Mouse (Mus musculus) heart, adult 2 months (tissue): ENCODE results near the gene Plekhg4. TPM values are rescaled to one million over a fixed set of nuclear protein-coding genes. Genes with fewer than 3 reads are reported as not detected.

Source experiments
- DNase-seq, 2 experiments: peaks; one replicate each; pipeline ENCODE4 v3.0.0; 2021
- H3K27ac ChIP-seq: fragments of 200-600 bp; 2 replicates; pipeline ENCODE4 v1.8.1; 2022
- H3K27me3 ChIP-seq: fragments of 200-500 bp; 2 replicates; pipeline ENCODE4 v1.6.1; 2012; ENCODE audit warnings: mild to moderate bottlenecking, low read length, inconsistent platforms, mixed read lengths; ENCODE audit not compliant: control insufficient read depth, insufficient read depth
- H3K36me3 ChIP-seq: fragments of 200-500 bp; 2 replicates; pipeline ENCODE4 v1.6.1; 2012; ENCODE audit warnings: low read length, inconsistent platforms; ENCODE audit not compliant: control insufficient read depth, insufficient read depth
- H3K4me1 ChIP-seq: fragments of 200-500 bp; 2 replicates; pipeline ENCODE4 v1.6.1; 2011; ENCODE audit warnings: low read length; ENCODE audit not compliant: control insufficient read depth, insufficient read depth
- H3K4me3 ChIP-seq: fragments of 200-600 bp; 2 replicates; pipeline ENCODE4 v1.8.1; 2022
- H3K79me2 ChIP-seq: fragments of 200-500 bp; replicated peaks from 2 replicates; pipeline ENCODE4 v1.6.1; 2012; ENCODE audit warnings: mild to moderate bottlenecking, inconsistent platforms, low read length, moderate library complexity, mixed read lengths; ENCODE audit not compliant: control insufficient read depth, insufficient read depth
- H3K9ac ChIP-seq: fragments of 200-500 bp; 2 replicates; pipeline ENCODE4 v1.6.1; 2012; ENCODE audit warnings: low read depth, mild to moderate bottlenecking, control low read depth, inconsistent platforms, low read length, mixed read lengths
- CTCF ChIP-seq: fragments of 200-600 bp; IDR thresholded peaks from 2 replicates; pipeline ENCODE4 v1.8.1; 2022; ENCODE audit warnings: antibody characterized with exemption, mild to moderate bottlenecking, moderate library complexity
- EP300 ChIP-seq: fragments of 200-500 bp; IDR thresholded peaks from 2 replicates; pipeline ENCODE4 v1.6.1; 2011; ENCODE audit warnings: low read depth, low read length, control low read depth; ENCODE audit not compliant: insufficient read depth
- POLR2A ChIP-seq: fragments of 200-500 bp; IDR thresholded peaks from 2 replicates; pipeline ENCODE4 v1.6.1; 2011; ENCODE audit warnings: mild to moderate bottlenecking, low read depth, low read length, control low read depth; ENCODE audit not compliant: insufficient read depth
- WGBS: fragments of 180-500 bp; shearing (Covaris S2); methylation state at CpG from one replicate; pipeline ENCODE4 v1.1.7; 2018; 5-methylcytosine and 5-hydroxymethylcytosine counted together
- intact Hi-C: fragments of 180-260 bp; cut with DNase I; formaldehyde crosslinking; loops from one replicate; pipeline ENCODE4 v1.15.1; 2025
- polyA plus RNA-seq: library from polyadenylated mRNA; depleted of rRNA; stranded (reverse); fragments of >200 nt; gene quantifications from 2 replicates; pipeline ENCODE4 v1.2.3, GENCODE M21; 2012
- total RNA-seq, 2 experiments: library from RNA; stranded (reverse); gene quantifications; 2 replicates each; pipeline ENCODE4 v1.2.3; 2021

Gene Plekhg4
- total and polyA plus RNA-seq, 3 experiments = 0.10 to 0.20 TPM; not detected in 1

DNA sequence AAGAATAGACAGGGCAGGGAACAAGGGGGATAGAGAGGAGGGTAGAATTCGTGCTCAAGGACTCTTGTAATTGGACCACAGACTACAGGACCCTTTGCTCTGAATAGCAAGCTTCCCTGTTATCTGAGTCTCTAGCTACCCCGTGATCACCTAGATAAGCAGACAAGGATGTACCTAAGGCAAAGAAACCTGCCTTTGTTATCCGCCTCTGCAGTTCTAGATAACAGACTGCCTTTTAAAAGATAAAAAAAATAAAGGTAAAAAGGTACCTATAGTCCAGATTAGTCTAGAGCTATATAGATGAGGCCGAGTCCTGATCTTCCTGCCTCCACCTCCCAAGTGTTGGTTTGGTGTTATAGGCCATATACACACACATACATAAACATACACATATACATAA lies 30.3 kb upstream of the Plekhg4 start:
- intact Hi-C loops = no loop called here
- Histone ChIP-seq H3K27ac (no peak overlapping the region), H3K36me3 (peaks cover 7% of the 10 kb centered on the region), H3K4me3 (no peak overlapping the region), H3K27me3 (no peaks in the 10 kb centered on the region), H3K9ac (no peak overlapping the region), H3K4me1 (peaks cover 22% of the 10 kb centered on the region), H3K79me2 (no peaks in the 10 kb centered on the region)
- no peak for TF ChIP-seq CTCF
- TF ChIP-seq POLR2A = no peak
- no peak for TF ChIP-seq EP300
- 82% methylated on average over 4 of the region's 4 CpGs for WGBS
- DNase-seq = no peak

DNA sequence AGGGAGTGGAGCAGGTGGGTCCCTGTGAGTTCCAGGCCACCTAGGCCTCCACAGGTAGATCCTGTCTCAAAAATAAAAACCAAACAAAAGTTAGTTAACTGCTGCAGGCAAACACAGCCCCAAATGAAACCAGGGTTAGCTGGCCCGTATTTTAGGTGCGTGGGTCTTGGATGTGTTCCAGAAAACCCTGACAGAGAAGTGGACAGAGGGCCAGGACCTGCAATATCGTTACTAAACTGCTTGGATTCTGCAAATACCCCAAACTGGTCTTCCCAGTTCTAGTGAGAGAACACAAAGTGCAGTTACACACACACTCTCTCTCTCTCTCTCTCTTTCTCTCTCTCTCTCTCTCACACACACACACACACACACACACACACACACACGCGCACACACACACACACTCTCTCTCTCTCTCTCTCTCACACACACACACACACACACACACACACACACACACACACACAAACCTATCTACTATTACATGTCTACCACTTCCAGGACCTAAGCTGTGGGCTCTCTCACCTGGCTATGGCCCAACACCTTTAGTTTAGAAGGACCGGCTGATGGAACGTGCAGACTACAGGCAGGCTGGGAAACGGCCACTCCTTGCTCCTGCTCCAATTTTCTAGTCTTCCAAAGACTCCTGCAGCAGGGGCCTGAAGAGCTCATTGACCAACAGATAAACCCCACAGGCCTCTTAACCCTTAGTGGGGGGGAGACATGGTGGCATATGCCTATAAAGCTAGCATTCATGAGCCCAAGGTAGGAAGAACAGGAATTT lies 29.1 kb upstream of the Plekhg4 start:
- Histone ChIP-seq H3K4me3 (no peak overlapping the region), H3K4me1 (peaks cover 22% of the 10 kb centered on the region), H3K9ac (no peak overlapping the region), H3K36me3 (peaks cover 7% of the 10 kb centered on the region), H3K27me3 (peaks cover under 1% of the 10 kb centered on the region; the same call in 1 of the 2 replicates), H3K79me2 (no peaks in the 10 kb centered on the region), H3K27ac (peak overlapping the region; percentile 55)
- TF ChIP-seq EP300 = no peak
- TF ChIP-seq CTCF = no peak
- TF ChIP-seq POLR2A = no peak
- intact Hi-C loops = no loop called here
- peak in 1 of 2 experiments; percentile 23 for DNase-seq
- 45% methylated on average over 8 of the region's 8 CpGs for WGBS

- intact Hi-C loops = no loop called here
- Histone ChIP-seq H3K4me1 (peaks cover 14% of the 10 kb centered on the region), H3K9ac (0 out of 2 replicates have a peak overlapping the region, but pooled peaks have one; percentile 4), H3K79me2 (no peaks in the 10 kb centered on the region), H3K36me3 (no peaks in the 10 kb centered on the region; the same call in 1 of the 2 replicates), H3K27ac (peak overlapping the region; percentile 55), H3K4me3 (no peak overlapping the region), H3K27me3 (peaks cover 1% of the 10 kb centered on the region; the same call in 1 of the 2 replicates)
- TF ChIP-seq CTCF = no peak
- TF ChIP-seq EP300 = no peak
- no peak for TF ChIP-seq POLR2A
- 23% methylated on average over 7 of the region's 7 CpGs for WGBS
- peak; percentile 38 to 61 for DNase-seq
These were observed 27.8 kb upstream of the Plekhg4 start for GRCm38 (mm10) chr8:105345061-105345975.

- peak overlapping the region; percentile 81 for H3K27ac ChIP-seq
- peaks cover 1% of the 10 kb centered on the region; the same call in 1 of the 2 replicates for H3K27me3 ChIP-seq
- H3K4me1 ChIP-seq = peaks cover 4% of the 10 kb centered on the region
- H3K9ac ChIP-seq = peak overlapping the region; percentile 67
- no peaks in the 10 kb centered on the region; the same call in 1 of the 2 replicates for H3K36me3 ChIP-seq
- H3K4me3 ChIP-seq = peak overlapping the region; percentile 98
- no peak for TF ChIP-seq CTCF
- TF ChIP-seq POLR2A = peak; percentile 45; the same call in 1 of the 2 replicates
- peak; percentile 46; the same call in 1 of the 2 replicates for TF ChIP-seq EP300
- DNase-seq = peak; percentile 83
- H3K79me2 ChIP-seq = no peaks in the 10 kb centered on the region
- intact Hi-C loops = loop anchor here (2.0 kb wide), 1 partner anchor 20 kb away; the partner anchor contains the start of genes Lrrc29 and Tmem208
- 2% methylated on average over 34 of the region's 34 CpGs for WGBS
These were observed 26.3 kb upstream of the Plekhg4 start for GRCm38 (mm10) chr8:105346611-105347427.

DNA sequence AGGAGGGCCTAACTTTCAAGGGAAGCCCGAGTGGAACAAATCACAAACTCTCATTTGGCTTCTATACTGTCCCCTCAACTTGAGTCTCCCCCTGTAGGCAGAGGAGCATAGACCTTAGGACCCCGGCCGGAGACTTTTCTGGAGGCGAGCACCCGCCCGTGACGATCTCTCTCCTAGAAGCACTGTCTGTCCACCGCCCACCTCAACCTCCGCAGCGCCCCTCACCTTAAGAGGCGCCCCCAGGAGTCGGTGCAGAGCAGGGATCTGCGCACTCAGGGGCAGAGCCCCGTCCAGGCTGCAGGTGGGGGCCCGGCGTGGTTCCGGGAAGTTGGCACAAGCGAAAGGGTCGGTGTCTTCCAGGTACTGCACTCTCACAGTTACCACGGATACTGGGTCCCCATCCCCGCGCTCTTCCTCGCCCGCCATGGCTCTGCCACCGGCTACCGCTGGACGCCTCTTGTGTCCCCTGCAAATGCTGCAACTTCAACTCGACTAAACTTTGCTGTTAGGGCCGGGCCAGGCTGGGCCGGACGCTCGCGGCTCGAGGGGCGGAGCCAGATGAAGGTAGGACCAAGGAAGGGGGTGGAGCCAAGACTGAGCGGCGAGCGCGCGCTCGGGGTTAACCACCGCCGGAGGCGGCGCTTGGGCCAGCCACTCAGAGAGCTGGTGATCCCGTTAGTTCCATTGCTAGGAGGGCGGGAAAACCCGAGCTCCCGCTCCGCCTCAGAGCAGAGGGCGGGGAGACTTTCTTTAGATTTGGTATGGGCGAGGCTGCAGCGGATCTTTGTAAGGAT lies 25.4 kb upstream of the Plekhg4 start, which contains the start of gene Fhod1:
Fhod1 (minus strand) TSS at position 526 of the 794 bp plus-strand sequence.
- Histone ChIP-seq H3K9ac (peak within 1 kb of the TSS; percentile 75), H3K27me3 (peaks cover 1% of the 10 kb centered on the region; the same call in 1 of the 2 replicates), H3K36me3 (no peaks in the 10 kb centered on the region; the same call in 1 of the 2 replicates), H3K79me2 (no peaks in the 10 kb centered on the region), H3K4me3 (peak within 1 kb of the TSS; percentile 98), H3K27ac (peak within 1 kb of the TSS; percentile 81), H3K4me1 (peaks cover 4% of the 10 kb centered on the region)
- intact Hi-C loops = loop anchor here (2.0 kb wide), 1 partner anchor 21 kb away; the partner anchor contains the start of genes Lrrc29 and Tmem208
- DNase-seq = peak; percentile 91 to 97
- WGBS = under 1% methylated on average over 53 of the region's 53 CpGs
- TF ChIP-seq EP300 (no peak), CTCF (peak; percentile 40), POLR2A (peak; percentile 89)
